Mouse (Mus musculus) myocyte (in vitro differentiated cells): ENCODE results near the gene Slc39a11.

ENCODE experiments used
- E2F4 ChIP-seq: IDR thresholded peaks from one replicate; pipeline ENCODE4 v1.6.1; 2011; ENCODE audit warnings: mild to moderate bottlenecking, control low read depth, moderate library complexity; ENCODE audit not compliant: insufficient read depth
- POLR2AphosphoS2 ChIP-seq: IDR thresholded peaks from one replicate; pipeline ENCODE4 v1.6.1; 2011; ENCODE audit warnings: low read depth, control low read depth; ENCODE audit not compliant: insufficient read length
- TCF3 ChIP-seq: IDR thresholded peaks from one replicate; pipeline ENCODE4 v1.6.1; 2011; ENCODE audit warnings: low read depth, control low read depth; ENCODE audit not compliant: insufficient read length
- USF1 ChIP-seq: IDR thresholded peaks from one replicate; pipeline ENCODE4 v1.6.1; 2011; ENCODE audit warnings: low read depth, mild to moderate bottlenecking, control low read depth, moderate library complexity

DNA sequence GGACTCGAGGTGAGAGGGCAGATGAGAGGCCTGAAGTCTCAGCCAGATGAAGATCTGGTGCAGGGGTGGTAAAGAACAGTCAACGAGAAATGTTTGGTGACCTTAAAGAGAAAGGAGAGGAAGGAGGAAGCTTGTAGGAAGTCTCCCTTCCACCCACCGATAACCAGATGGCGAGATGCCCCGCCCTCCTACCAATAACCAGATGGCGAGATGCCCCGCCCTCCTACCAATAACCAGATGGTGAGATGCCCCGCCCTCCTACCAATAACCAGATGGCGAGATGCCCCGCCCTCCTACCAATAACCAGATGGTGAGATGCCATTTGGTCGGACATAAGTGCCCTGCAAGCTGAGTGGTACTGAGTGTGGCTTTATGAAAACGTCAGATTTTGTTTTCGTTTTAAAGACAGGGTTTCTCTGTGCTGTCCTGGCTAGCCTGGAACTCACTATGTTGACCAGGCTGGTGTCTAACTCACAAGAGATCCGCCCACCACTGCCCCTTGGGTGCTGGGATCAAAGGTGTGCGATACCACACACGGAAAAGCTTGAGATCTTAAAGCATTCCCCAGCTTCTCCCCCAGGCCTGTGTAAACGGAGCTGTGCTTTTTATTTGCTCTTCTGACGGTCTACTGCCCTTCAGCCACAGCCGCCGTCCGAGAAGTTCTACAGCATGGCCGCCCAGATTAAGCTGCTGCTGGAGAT is 1.5 kb upstream of the Slc39a11 start:
- TF ChIP-seq E2F4 (no peak), TCF3 (no peak), POLR2AphosphoS2 (no peak), USF1 (no peak)
